Mouse (Mus musculus): ENCODE measurements around the gene Alg9. TPM values are rescaled to one million over a fixed set of nuclear protein-coding genes. Genes with fewer than 3 reads are reported as not detected.
"Not testable (repeated sequence)": the region's sequence is repeated elsewhere in the genome, so short reads cannot be mapped to it uniquely, and the experiment has no call there.

The Alg9 gene
- polyA plus RNA-seq, 1 experiment from 2014 or later = 50.3 TPM

DNA sequence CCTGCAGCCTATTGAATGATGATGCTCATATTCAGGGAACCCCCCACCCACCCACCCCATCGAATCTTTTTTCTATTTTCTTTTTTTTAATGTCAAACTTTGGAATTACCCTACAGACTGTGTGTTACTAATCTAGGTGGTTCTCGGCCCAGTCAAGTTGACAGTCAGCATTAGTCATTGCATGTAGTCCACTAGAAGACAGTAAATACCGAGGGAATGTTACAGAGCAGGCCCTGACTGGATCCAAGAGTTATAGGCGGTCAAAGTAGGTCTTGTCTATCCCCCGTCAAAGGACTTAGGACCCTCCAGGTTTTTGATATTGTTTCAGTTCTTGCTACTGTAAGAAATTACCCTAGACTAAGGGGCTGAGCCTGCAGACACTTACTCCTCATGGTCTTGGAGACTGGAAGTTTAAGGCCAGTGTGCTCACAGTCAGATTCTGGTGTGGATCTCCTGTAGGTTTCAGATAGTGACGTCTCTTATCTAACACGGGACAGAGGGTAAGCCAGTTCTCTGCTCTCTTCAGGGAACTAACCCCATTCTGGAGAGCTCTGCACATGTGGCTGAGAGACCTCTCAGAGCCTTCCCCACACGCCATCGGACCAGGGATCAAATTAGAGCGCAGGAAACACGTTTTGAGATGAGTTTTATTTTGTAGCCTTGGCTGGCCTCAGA is 49.1 kb downstream of the Alg9 start:
- H3K9ac ChIP-seq (replicated peaks) = no peak overlapping the region
- WGBS = 92% methylated on average over 11 of the region's 11 CpGs
- no peaks in the 10 kb centered on the region for H3K4me1 ChIP-seq
- no peaks in the 10 kb centered on the region for H3K27me3 ChIP-seq
- no peaks in the 10 kb centered on the region for H3K9me3 ChIP-seq
- H3K4me3 ChIP-seq = no peak overlapping the region
- no peak for ATAC-seq (replicated peaks)
- no peak overlapping the region for H3K27ac ChIP-seq (replicated peaks)
- no peak overlapping the region for H3K4me2 ChIP-seq (replicated peaks)
- H3K36me3 ChIP-seq = peaks cover 13% of the 10 kb centered on the region; the same call in 1 of the 2 replicates

DNA sequence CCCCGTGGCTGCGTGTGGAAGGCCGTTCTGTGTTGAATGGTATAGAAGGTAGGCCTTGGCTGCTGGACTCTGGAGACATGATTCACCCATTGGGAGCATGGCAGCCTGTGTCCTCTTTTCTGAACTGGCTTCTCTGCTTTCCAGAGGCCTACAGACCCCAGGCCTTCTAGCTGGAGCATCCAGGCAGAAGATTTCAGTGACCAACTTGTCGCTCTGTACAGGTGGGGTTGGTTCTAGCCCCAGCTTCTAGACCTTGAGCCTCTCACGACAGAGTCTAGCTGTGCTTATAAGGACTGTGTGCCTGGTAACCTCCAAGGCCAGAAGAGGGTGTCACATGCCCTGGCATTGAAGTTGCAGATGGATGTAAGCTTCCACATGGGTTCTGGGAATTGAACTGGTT is 56.7 kb downstream of the Alg9 start:
- 89% methylated on average over 5 of the region's 5 CpGs for WGBS
- Histone ChIP-seq H3K4me1 (no peaks in the 10 kb centered on the region), H3K4me3 (no peak overlapping the region), H3K9me3 (no peaks in the 10 kb centered on the region), H3K27ac (replicated peaks) (no peak overlapping the region), H3K9ac (replicated peaks) (no peak overlapping the region), H3K27me3 (no peaks in the 10 kb centered on the region), H3K36me3 (peaks cover 3% of the 10 kb centered on the region; the same call in 1 of the 2 replicates), H3K4me2 (replicated peaks) (no peak overlapping the region)
- ATAC-seq (replicated peaks) = no peak

DNA sequence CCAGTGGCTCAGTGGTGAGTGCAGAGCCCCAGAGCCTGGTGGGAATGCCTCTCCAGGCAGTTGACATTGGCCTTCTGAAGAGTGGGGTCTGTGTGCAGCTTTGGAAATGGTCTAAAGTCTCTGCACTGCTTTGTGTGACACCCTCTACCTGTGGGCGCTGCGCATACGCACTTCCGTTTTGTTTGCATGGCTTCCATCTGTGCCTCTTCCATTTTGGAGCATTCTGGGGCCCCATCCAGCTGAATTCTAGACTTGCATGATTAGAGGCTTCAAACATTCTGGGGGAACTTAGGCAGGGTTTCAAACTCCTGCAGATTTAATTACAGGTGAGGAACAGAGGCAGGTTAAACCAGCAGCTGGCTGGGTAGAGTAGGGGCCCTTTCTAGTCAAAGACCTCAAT is 57.3 kb downstream of the Alg9 start:
- Histone ChIP-seq H3K27ac (replicated peaks) (no peak overlapping the region), H3K9ac (replicated peaks) (no peak overlapping the region), H3K36me3 (peaks cover 3% of the 10 kb centered on the region; the same call in 1 of the 2 replicates), H3K9me3 (no peaks in the 10 kb centered on the region), H3K4me2 (replicated peaks) (no peak overlapping the region), H3K4me1 (no peaks in the 10 kb centered on the region), H3K4me3 (no peak overlapping the region), H3K27me3 (no peaks in the 10 kb centered on the region)
- ATAC-seq (replicated peaks) = no peak
- WGBS = 95% methylated on average over 4 of the region's 4 CpGs

- WGBS = 80% methylated on average over 2 of the region's 2 CpGs
- not testable (repeated sequence) for H3K9me3 ChIP-seq; H3K9ac ChIP-seq (replicated peaks); H3K27me3 ChIP-seq; H3K4me2 ChIP-seq (replicated peaks); H3K4me1 ChIP-seq; H3K4me3 ChIP-seq; ATAC-seq (replicated peaks); H3K36me3 ChIP-seq; H3K27ac ChIP-seq (replicated peaks)
Observed at GRCm38 (mm10) chr9:50832582-50832981, 57.8 kb downstream of the Alg9 start.

- no peaks in the 10 kb centered on the region for H3K9me3 ChIP-seq
- H3K9ac ChIP-seq (replicated peaks) = no peak overlapping the region
- H3K27me3 ChIP-seq = no peaks in the 10 kb centered on the region
- H3K4me2 ChIP-seq (replicated peaks) = no peak overlapping the region
- H3K27ac ChIP-seq (replicated peaks) = no peak overlapping the region
- H3K36me3 ChIP-seq = no peaks in the 10 kb centered on the region
- 84% methylated on average over 8 of the region's 8 CpGs for WGBS
- H3K4me3 ChIP-seq = no peak overlapping the region
- no peaks in the 10 kb centered on the region for H3K4me1 ChIP-seq
- ATAC-seq (replicated peaks) = no peak
Observed at GRCm38 (mm10) chr9:50833786-50834185, 59.0 kb downstream of the Alg9 start.

DNA sequence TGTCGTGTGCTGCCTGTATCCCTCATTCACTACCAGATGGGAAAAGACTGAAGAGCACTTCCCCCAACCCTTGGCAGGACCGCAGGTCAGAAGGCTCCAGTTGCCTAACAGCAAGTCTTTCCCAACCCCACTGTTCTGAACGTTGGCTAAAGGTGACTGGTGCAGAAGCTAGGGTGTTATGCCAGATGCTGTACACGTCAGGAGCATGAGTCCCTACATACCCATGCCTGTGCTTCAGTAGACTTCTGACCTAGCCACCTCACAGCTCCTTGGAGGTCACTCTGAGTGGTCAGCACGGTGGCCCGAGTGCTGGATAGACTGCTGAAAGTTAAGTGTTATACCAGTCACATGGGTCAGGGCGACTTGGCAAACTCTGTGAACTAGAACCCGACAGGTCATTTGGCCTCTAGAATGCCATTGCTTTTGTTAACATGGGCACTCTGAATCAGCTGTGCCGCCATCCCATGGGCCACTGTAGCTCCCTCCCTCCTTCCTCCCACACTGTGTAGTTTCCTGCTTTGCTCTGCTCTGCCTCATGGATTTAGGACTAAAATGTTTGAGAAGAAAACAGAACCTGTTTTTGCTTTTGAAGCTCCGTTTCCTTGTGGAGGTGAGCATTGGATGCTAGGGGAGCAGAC is 60.4 kb downstream of the Alg9 start:
- Histone ChIP-seq H3K9ac (replicated peaks) (no peak overlapping the region), H3K4me3 (no peak overlapping the region), H3K9me3 (no peaks in the 10 kb centered on the region), H3K36me3 (no peaks in the 10 kb centered on the region), H3K27ac (replicated peaks) (no peak overlapping the region), H3K4me1 (no peaks in the 10 kb centered on the region), H3K4me2 (replicated peaks) (no peak overlapping the region), H3K27me3 (no peaks in the 10 kb centered on the region)
- 90% methylated on average over 10 of the region's 10 CpGs for WGBS
- ATAC-seq (replicated peaks) = no peak

DNA sequence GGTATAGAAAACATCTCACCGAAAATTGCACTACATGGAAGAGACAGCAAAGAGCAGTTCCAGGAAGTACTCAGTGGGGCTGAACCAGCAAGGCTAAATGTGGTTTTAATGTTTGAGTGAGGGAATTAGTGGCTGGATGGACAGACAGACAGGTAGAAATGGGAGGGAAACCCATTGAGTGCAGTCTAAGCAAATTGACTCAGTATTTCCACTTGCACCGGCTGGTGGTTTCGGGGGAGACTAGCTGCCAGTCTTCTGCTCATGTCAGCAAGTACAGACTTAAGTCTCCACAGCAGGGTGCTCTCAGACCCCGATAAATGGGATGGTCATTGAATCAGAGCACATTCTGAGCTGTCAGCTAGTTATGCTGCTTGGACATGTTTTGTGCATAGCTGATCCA is 61.3 kb downstream of the Alg9 start:
- no peak overlapping the region for H3K9ac ChIP-seq (replicated peaks)
- H3K4me1 ChIP-seq = no peaks in the 10 kb centered on the region
- no peaks in the 10 kb centered on the region for H3K27me3 ChIP-seq
- no peak for ATAC-seq (replicated peaks)
- no peak overlapping the region for H3K4me3 ChIP-seq
- no peak overlapping the region for H3K4me2 ChIP-seq (replicated peaks)
- H3K36me3 ChIP-seq = no peaks in the 10 kb centered on the region
- 80% methylated on average over 4 of the region's 4 CpGs for WGBS
- no peaks in the 10 kb centered on the region for H3K9me3 ChIP-seq
- no peak overlapping the region for H3K27ac ChIP-seq (replicated peaks)

GRCm38 (mm10) chr9:50841079-50841789 is 66.4 kb downstream of the Alg9 start:
- no peak for ATAC-seq (replicated peaks)
- WGBS = 86% methylated on average over 13 of the region's 13 CpGs

GRCm38 (mm10) chr9:50845081-50845480 is 70.3 kb downstream of the Alg9 start, which contains the start of gene Ppp2r1b:
Ppp2r1b (plus strand) TSS chr9:50845301.
- H3K4me1 ChIP-seq = peaks cover 8% of the 10 kb centered on the region
- WGBS = 95% methylated on average over 3 of the region's 3 CpGs
- no peaks in the 10 kb centered on the region for H3K27me3 ChIP-seq
- no peak within 1 kb of the TSS for H3K9ac ChIP-seq (replicated peaks)
- H3K9me3 ChIP-seq = no peaks in the 10 kb centered on the region
- peaks cover 4% of the 10 kb centered on the region for H3K36me3 ChIP-seq
- H3K4me3 ChIP-seq = no peak within 1 kb of the TSS
- no peak for ATAC-seq (replicated peaks)
- no peak within 1 kb of the TSS for H3K4me2 ChIP-seq (replicated peaks)
- H3K27ac ChIP-seq (replicated peaks) = no peak within 1 kb of the TSS

More at GRCm38 (mm10) chr9:50841079-50841789, 66.4 kb downstream of the Alg9 start:
- Histone ChIP-seq H3K4me1 (no peaks in the 10 kb centered on the region), H3K27me3 (no peaks in the 10 kb centered on the region), H3K9me3 (no peaks in the 10 kb centered on the region), H3K27ac (replicated peaks) (no peak overlapping the region), H3K4me2 (replicated peaks) (no peak overlapping the region), H3K36me3 (peaks cover 4% of the 10 kb centered on the region), H3K4me3 (no peak overlapping the region), H3K9ac (replicated peaks) (no peak overlapping the region)

DNA sequence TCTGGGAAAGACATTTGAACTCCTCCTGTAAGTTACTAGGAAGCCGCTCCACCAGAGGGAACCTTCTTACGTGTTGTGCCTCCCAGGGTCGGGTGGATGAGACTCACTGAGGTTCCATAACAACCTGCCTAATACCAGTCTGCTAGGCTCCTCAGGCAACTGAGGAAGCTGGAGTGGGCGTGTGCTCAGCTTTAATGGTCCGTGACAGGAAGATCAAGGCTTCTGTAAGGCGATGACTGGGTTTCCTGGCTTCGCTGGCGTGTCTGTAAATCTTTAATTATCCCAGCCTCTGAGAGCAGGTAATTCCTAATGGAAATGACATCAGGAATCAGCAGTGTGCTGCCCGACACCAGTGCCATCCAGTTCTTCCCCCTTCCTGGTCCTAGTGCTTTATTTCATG is 70.7 kb downstream of the Alg9 start:
- H3K4me3 ChIP-seq = no peak overlapping the region
- ATAC-seq (replicated peaks) = no peak
- H3K9me3 ChIP-seq = no peaks in the 10 kb centered on the region
- H3K4me1 ChIP-seq = peaks cover 12% of the 10 kb centered on the region
- H3K27ac ChIP-seq (replicated peaks) = no peak overlapping the region
- no peak overlapping the region for H3K9ac ChIP-seq (replicated peaks)
- H3K27me3 ChIP-seq = no peaks in the 10 kb centered on the region
- peaks cover 4% of the 10 kb centered on the region for H3K36me3 ChIP-seq
- H3K4me2 ChIP-seq (replicated peaks) = no peak overlapping the region
- WGBS = 76% methylated on average over 9 of the region's 9 CpGs

- Histone ChIP-seq H3K9ac (replicated peaks) (no peak overlapping the region), H3K4me3 (no peak overlapping the region), H3K27ac (replicated peaks) (no peak overlapping the region), H3K36me3 (peaks cover 4% of the 10 kb centered on the region), H3K27me3 (no peaks in the 10 kb centered on the region), H3K4me1 (peaks cover 18% of the 10 kb centered on the region), H3K4me2 (replicated peaks) (no peak overlapping the region), H3K9me3 (no peaks in the 10 kb centered on the region)
- 91% methylated on average over 6 of the region's 6 CpGs for WGBS
- no peak for ATAC-seq (replicated peaks)
Observed at GRCm38 (mm10) chr9:50847133-50847532, 72.3 kb downstream of the Alg9 start.

DNA sequence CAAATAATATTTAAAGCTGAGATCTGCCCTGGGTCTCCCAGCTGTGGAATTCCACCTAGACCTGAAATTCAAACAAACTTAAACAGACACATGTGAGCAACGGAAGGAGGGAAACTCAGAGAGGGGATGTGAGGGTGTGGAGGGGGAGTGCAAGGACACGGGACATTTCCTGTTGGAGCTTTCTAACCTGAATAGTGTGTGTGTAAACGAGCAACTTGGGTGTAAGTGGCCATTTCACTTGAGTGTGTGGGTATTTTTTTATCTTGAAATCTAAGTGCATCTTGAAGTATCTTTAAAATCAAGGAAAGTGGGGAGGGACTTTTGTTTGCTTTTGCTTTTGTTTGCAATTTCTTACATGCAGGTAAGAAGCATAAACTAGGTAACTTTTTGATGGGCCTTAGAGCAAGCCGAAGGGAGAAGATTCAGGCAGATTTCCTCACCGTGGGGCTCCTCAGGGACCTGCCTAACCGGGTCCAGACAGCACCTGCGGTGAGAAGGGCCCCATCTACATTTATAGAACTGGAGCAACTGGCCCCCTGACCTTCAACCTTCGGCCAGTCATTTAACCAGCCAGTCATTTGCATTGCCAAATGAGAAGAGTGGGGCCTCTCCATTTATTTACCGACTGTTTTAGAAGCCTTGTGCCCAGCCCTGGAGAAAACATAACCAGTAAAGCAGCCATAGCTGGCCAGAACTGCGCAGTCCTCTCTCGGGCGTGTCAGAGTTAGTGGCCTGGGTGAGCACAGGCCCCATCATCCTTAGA is 73.0 kb downstream of the Alg9 start:
- 75% methylated on average over 12 of the region's 12 CpGs for WGBS
- Histone ChIP-seq H3K4me2 (replicated peaks) (no peak overlapping the region), H3K9me3 (no peaks in the 10 kb centered on the region), H3K27me3 (no peaks in the 10 kb centered on the region), H3K36me3 (peaks cover 2% of the 10 kb centered on the region), H3K4me1 (peaks cover 21% of the 10 kb centered on the region), H3K9ac (replicated peaks) (no peak overlapping the region), H3K4me3 (no peak overlapping the region), H3K27ac (replicated peaks) (no peak overlapping the region)
- no peak for ATAC-seq (replicated peaks)

Measured in forebrain, embryonic 15.5 days (tissue).